Mouse (Mus musculus) kidney, adult 11 months (tissue): ENCODE measurements around the gene Slc4a4.
"Not testable (repeated sequence)": the region's sequence is repeated elsewhere in the genome, so short reads cannot be mapped to it uniquely, and the experiment has no call there.

Experiments
- DNase-seq: peaks from one replicate; pipeline ENCODE4 v3.0.0; 2022

Slc4a4 gene

DNA sequence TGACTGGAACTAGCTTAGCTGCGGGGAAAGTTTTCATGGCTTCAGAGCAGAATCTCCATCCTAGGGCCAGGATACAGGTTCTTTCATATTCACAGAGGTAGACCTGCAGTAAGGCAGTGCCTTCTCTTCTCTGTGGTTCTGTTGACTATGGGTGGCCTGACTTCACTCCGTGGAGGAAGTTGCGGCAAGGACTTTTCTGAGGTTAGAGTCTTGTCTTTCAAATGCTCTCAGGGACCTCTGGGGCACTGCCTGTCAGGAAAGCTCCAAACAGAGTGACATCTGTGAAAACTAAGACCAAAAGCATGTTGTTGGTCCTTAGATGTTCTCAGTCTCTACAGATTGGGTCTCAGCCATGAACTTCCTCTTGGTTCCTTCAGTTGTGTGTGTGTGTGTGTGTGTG is 203.5 kb downstream of the Slc4a4 start:
- DNase-seq: no peak

DNA sequence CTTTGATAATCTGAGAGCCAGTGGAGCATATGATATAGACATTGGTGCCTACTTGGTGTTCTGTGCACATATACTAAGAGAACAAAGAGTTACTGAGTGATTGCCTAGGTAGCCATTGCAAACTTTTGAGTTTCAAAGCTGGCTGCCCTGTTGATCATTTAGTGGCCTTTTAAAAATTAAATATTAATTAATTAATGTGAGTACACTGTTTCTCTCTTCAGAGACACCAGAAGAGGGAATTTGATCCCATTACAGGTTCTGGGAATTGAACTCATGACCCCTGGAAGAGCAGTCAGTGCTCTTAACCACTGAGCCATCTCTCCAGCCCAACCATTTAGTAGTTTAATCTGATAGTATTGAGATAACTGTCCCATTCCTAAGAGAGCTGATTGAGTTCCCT is 209.8 kb downstream of the Slc4a4 start:
- DNase-seq: no peak

GRCm38 (mm10) chr5:89097291-89097690 is 210.7 kb downstream of the Slc4a4 start:
- DNase-seq: no peak

DNA sequence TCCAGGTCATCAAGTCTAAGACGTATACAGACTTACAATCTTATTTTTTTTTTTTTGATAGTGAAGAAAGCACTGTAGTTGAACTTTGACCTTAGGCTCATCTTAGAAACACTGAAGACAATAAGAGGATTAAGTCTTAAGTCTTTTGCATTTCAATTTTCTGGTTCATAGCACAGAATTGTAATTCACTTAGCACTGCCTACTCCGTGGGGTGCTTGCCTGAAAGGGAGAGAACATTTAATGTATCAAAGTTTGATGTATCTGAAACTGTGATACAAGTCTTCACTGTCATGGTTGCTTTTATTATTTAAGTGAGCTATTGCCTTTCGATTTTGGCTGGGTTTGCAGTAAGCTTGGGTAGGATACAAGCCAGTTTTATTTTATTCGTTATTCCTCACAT is 211.5 kb downstream of the Slc4a4 start:
- DNase-seq: no peak

DNA sequence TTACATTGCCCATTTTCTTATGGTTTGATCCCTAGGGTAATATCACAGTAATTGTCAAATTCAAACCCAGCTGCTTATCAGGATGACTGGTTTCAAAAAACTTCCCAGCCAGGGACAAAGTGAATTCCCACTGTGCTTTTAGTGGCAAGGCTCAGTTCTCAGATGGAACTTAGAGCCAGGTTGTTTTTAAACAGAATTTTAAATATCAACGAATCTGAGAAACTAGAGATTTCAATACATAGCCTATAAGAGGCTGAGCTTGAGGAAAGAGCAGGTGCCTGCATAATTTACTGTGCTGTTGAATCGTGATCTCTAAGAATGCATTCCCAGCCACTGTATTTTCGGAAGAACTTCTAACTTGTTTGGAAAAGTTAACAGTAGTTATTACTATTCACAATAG is 213.3 kb downstream of the Slc4a4 start:
- no peak for DNase-seq

GRCm38 (mm10) chr5:89102560-89102959 is 215.9 kb downstream of the Slc4a4 start:
- DNase-seq: no peak

- DNase-seq: no peak
Measured at GRCm38 (mm10) chr5:89105346-89105745, 218.7 kb downstream of the Slc4a4 start.

DNA sequence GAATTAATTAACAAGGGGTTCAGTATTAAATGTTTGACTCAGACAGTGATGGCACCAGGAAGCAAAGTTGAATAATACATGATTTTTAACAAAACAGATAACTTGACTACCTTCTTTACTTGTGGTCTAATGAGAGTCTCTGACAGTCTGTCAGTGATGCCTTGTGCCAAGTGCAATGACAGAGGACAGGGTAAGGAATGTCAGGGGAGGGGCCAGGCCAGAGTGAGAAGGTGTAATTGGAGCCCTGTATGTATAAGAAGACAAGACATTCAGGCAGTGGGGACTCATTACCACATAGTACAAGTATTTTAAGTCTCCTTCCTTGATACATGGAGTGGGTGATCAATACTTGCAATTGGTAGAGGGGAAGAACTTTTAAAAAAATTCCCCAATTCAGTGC is 219.6 kb downstream of the Slc4a4 start:
- no peak for DNase-seq

- DNase-seq: no peak
Measured at GRCm38 (mm10) chr5:89108809-89109208, 222.2 kb downstream of the Slc4a4 start.

GRCm38 (mm10) chr5:89109832-89110231 is 223.2 kb downstream of the Slc4a4 start:
- no peak for DNase-seq

GRCm38 (mm10) chr5:89111987-89112386 is 225.4 kb downstream of the Slc4a4 start:
- DNase-seq: not testable (repeated sequence)

DNA sequence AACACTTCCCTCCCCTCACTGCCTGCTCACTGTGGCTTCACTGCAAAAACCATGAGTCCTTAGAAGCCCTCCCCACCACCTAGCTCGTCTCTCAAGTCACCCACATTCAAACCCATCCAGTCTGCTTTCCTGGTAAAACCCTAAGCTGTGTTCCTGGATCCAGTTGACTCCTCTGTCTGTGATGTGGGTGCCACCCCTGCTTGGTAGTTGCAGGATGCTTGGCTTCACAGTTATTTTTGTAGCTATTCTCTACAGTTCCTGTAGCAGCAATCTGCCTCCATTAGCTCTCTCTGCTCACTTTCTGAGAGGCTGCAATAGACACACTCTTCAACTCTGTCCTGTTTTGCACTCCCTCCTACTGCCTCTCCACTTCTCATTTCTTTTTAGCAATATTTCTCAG is 234.3 kb downstream of the Slc4a4 start:
- no peak for DNase-seq

DNA sequence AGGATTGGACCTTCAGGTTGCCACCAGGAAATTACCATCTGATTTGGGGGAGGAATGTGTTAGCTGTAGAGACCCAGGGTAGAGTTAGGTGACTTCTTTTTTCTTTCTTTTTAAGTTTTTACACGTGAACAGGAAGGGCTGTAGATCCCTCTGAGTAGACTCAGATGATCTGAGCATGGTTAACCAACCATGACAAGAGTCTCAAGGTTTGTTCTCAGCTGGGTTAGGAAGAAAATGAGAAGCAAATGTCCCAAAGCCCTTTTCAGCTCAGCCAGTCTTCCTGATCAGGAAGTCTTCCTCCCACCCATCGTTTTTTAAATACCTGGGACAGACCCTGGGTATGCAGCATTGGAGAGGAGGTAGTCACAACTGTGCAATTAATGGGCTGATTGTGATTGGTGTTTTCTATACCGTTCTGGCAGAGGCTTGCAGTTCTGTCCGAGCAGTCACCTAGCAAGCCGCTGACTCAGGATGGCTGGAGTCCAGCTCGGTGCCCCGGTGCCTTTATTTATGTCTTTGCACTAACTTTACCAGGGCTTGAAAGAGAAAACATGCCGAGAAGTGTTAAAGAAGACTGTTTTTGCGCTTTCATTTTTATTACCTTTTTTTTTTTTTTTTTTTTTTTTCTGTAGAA is 236.8 kb downstream of the Slc4a4 start:
- DNase-seq: peak; percentile 71

DNA sequence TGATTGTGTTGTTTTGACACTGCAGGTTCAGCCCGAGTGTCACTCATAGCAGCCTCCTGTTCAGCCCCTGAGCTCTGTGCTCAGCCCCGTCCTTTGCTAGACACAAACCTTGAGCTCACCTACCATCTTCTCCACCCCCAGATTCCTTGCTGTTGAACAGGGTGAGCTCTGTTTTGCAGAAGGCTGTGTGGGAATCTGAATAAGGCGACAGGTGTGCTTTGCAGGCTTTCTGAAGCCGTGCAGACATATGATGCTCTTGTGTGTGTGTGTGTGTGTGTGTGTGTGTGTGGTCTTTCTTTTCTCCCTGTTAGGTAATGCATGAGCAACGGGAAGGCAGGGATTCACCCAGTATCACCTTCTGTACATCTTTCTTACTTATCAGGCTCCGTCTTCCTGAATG is 241.6 kb downstream of the Slc4a4 start:
- DNase-seq: no peak

DNA sequence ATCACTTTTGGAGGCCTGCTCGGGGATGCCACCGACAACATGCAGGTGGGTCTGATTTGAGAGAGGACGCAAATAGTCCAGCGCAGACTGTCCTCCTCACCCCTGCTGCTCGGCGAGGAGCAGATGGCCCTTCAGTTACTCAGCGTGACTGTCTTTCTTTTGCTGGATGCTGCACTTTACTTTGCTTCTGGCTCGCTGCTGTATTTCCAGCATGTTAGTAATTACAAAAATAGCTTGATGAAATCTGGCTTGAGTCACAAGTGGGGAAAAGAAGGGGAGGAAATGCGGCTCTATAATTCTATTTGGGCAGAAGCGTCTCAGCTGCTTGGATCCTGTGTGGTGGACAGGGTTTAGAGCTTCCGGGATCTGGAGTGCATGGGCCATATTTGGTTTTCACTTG is 249.2 kb downstream of the Slc4a4 start:
- no peak for DNase-seq

GRCm38 (mm10) chr5:89140070-89140469 is 253.5 kb downstream of the Slc4a4 start:
- DNase-seq: no peak

DNA sequence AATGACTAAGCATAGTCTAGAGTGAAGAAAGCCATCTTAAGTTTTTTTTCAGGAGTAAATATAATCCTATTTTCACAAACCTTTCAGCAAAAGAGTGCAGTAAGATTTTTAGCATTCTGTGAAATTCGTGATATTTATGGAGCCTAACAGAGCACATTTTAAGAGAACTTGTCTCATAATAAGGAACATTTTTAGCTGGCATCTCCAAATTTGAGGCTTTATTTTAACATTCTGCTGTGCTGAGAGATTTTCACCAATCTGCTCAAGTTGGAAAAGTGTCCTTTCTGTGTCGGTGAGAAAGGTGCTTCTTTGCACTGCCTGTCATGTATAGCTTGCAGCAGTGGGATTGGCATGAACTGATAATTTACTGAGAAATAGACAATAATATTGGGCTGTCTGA is 255.1 kb downstream of the Slc4a4 start:
- no peak for DNase-seq

GRCm38 (mm10) chr5:89146276-89146675 is 259.7 kb downstream of the Slc4a4 start:
- DNase-seq: no peak

GRCm38 (mm10) chr5:89147282-89147790 is 260.7 kb downstream of the Slc4a4 start:
- no peak for DNase-seq

DNA sequence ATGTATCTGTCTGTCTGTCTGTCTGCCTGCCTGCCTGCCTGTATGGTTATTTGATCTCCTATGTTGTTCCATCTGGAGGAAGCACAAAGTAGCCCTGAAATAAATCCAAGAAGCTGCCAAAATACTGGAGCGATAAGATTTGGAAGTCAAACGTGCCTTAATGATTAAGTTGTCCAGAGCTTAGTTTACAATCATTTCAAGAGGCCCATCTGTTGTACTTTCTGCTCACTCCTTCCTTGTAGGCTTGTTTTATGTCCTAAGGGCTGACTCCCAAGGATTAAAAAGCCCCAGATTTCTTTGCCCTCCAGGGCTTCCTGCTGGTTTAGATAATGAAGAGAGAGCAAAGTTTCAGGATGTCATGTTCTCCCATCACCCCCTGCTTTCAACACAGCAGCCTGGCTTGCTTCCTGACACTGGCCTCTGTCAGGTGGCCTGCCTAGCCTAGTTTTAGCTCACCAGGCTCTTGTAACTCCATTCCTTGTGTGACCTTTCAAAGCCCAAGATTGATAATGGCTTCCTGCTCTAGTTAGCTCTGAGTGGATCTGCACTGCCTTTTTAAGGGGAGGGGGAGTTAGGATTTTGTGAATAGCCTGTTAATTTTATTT is 262.9 kb downstream of the Slc4a4 start:
- DNase-seq: no peak

GRCm38 (mm10) chr5:89151076-89151475 is 264.5 kb downstream of the Slc4a4 start:
- DNase-seq: no peak

DNA sequence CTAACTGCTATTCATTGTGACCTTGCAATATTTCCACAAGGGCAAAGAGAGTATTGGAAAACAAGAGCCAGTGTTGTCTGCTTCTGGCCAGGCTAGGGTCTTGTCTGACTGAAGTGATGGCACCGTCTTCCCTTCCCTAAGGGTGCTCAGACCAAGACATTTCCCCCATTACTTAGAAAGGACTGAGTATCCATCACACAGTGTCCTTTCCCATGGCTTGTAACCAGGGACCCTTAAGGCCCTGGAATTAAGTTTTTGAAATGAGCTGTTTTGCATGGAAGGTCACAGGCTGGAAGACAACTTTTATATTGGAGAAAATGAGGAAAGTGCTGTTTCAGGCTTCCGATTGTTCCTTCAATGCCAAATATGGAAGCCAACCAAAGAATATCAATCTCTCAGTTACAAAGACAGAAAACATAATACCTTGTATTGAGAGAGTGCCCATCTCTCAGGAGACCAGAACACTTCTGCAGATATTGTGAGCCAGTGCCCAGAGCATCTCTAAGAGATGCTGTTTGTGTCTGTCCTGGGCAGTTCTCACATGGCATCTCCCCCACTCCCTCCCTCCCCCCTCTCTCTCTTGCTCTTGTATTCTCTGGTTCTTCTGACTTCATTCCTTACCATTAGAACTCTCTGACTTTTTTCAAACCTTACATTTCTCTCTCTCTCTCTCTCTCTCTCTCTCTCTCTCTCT is 284.6 kb downstream of the Slc4a4 start:
- no peak for DNase-seq

GRCm38 (mm10) chr5:89190063-89190462 is 303.4 kb downstream of the Slc4a4 start:
- no peak for DNase-seq

- no peak for DNase-seq
Measured at GRCm38 (mm10) chr5:89194654-89195053, 308.0 kb downstream of the Slc4a4 start.
